Mouse (Mus musculus) myocyte (in vitro differentiated cells): ENCODE measurements around the gene Myo5c.

Experiments
- CEBPB ChIP-seq: IDR thresholded peaks from 2 replicates; pipeline ENCODE4 v1.6.1; 2011; ENCODE audit warnings: mild to moderate bottlenecking, moderate library complexity; ENCODE audit not compliant: poor library complexity, insufficient read depth, severe bottlenecking
- E2F4 ChIP-seq: IDR thresholded peaks from one replicate; pipeline ENCODE4 v1.6.1; 2011; ENCODE audit warnings: mild to moderate bottlenecking, control low read depth, moderate library complexity; ENCODE audit not compliant: insufficient read depth
- MAX ChIP-seq: IDR thresholded peaks from one replicate; pipeline ENCODE4 v1.6.1; 2011; ENCODE audit warnings: low read depth, mild to moderate bottlenecking, control low read depth
- MYOG ChIP-seq, 3 experiments: IDR thresholded peaks; one replicate each; pipeline ENCODE4 v1.6.1; 2011; ENCODE audit warnings: control low read depth in 2 of 3, low read depth in 2 of 3, mild to moderate bottlenecking in 2 of 3; ENCODE audit not compliant: insufficient read length in 2 of 3, control insufficient read depth in 1 of 3, insufficient read depth in 1 of 3
- POLR2A ChIP-seq: IDR thresholded peaks from one replicate; pipeline ENCODE4 v1.6.1; 2011; ENCODE audit warnings: low read depth, mild to moderate bottlenecking, control low read depth, moderate library complexity; ENCODE audit not compliant: insufficient read length
- POLR2AphosphoS2 ChIP-seq: IDR thresholded peaks from one replicate; pipeline ENCODE4 v1.6.1; 2011; ENCODE audit warnings: low read depth, control low read depth; ENCODE audit not compliant: insufficient read length
- REST ChIP-seq: IDR thresholded peaks from one replicate; pipeline ENCODE4 v1.6.1; 2011; ENCODE audit warnings: mild to moderate bottlenecking, control low read depth, moderate library complexity; ENCODE audit not compliant: insufficient read depth, insufficient read length
- TCF12 ChIP-seq: IDR thresholded peaks from one replicate; pipeline ENCODE4 v1.6.1; 2011; ENCODE audit warnings: mild to moderate bottlenecking, control low read depth; ENCODE audit not compliant: poor library complexity, insufficient read depth, severe bottlenecking
- USF1 ChIP-seq: IDR thresholded peaks from one replicate; pipeline ENCODE4 v1.6.1; 2011; ENCODE audit warnings: low read depth, mild to moderate bottlenecking, control low read depth, moderate library complexity

- TF ChIP-seq MAX = no peak
- no peak for TF ChIP-seq POLR2A
- no peak for TF ChIP-seq REST
- TF ChIP-seq CEBPB = no peak
- no peak for TF ChIP-seq TCF12
- TF ChIP-seq USF1 = no peak
- TF ChIP-seq POLR2AphosphoS2 = no peak
- no peak for TF ChIP-seq E2F4
- no peak for TF ChIP-seq MYOG (IDR thresholded peaks at IDR 0.05; ENCODE audit: control insufficient read depth in 1 of 3, insufficient read depth in 1 of 3, insufficient read length in 2 of 3, low read depth in 2 of 3)
Measured at GRCm38 (mm10) chr9:75299342-75299741, 67.5 kb downstream of the Myo5c start.
